Mouse (Mus musculus) spleen, adult 2 months (tissue): ENCODE data around the gene Gm20388.

ENCODE experiments used
- CTCF ChIP-seq: fragments of 200-500 bp; IDR thresholded peaks from 2 replicates; pipeline ENCODE4 v1.5.1; 2011; ENCODE audit warnings: mild to moderate bottlenecking, inconsistent platforms; ENCODE audit not compliant: insufficient read depth, insufficient read length, insufficient replicate concordance; ENCODE audit errors: extremely low read depth
- POLR2A ChIP-seq: fragments of 200-500 bp; IDR thresholded peaks from 2 replicates; pipeline ENCODE4 v1.6.1; 2011; ENCODE audit warnings: low read depth, low read length, inconsistent platforms

- no peak for TF ChIP-seq CTCF
- TF ChIP-seq POLR2A = no peak
These were observed 2178.6 kb downstream of the Gm20388 start for GRCm38 (mm10) chr8:122089186-122089700.
